Mouse (Mus musculus) limb, embryonic 13.5 days (tissue): ENCODE data around the gene Cmc4. TPM values are rescaled to one million over a fixed set of nuclear protein-coding genes. Genes with fewer than 3 reads are reported as not detected.

Experiments used
- ATAC-seq: fragments of 200-750 bp; cut with Nextera tagmentation; 2 replicates; pipeline ENCODE4 v1.8.0; 2017; ENCODE audit warnings: low read depth, moderate number of reproducible peaks, moderate TSS enrichment; ENCODE audit not compliant: low FRiP score
- H3K27ac ChIP-seq: fragments of 300-500 bp; sonication (generic); 2 replicates; pipeline ENCODE4 v1.5.1; 2015; ENCODE audit warnings: inconsistent platforms, mild to moderate bottlenecking, moderate library complexity
- H3K27me3 ChIP-seq: fragments of 300-500 bp; sonication (generic); 2 replicates; pipeline ENCODE4 v1.6.1; 2015; ENCODE audit warnings: mild to moderate bottlenecking, inconsistent platforms
- H3K36me3 ChIP-seq: fragments of 300-500 bp; sonication (generic); 2 replicates; pipeline ENCODE4 v1.6.1; 2015; ENCODE audit warnings: inconsistent platforms, mild to moderate bottlenecking, moderate library complexity
- H3K4me1 ChIP-seq: fragments of 300-500 bp; sonication (generic); 2 replicates; pipeline ENCODE4 v1.6.1; 2015; ENCODE audit warnings: inconsistent platforms
- H3K4me2 ChIP-seq: fragments of 300-500 bp; sonication (generic); replicated peaks from 2 replicates; pipeline ENCODE4 v1.6.1; 2015; ENCODE audit warnings: inconsistent platforms, mild to moderate bottlenecking, moderate library complexity
- H3K4me3 ChIP-seq: fragments of 300-500 bp; sonication (generic); 2 replicates; pipeline ENCODE4 v1.5.1; 2015; ENCODE audit warnings: moderate library complexity, mild to moderate bottlenecking, inconsistent platforms
- H3K9ac ChIP-seq: fragments of 300-500 bp; sonication (generic); 2 replicates; pipeline ENCODE4 v1.6.1; 2015; ENCODE audit warnings: mild to moderate bottlenecking, inconsistent platforms
- H3K9me3 ChIP-seq: fragments of 300-500 bp; sonication (generic); 2 replicates; pipeline ENCODE4 v1.6.1; 2016; ENCODE audit warnings: inconsistent platforms
- WGBS: fragments of 180-500 bp; shearing (Covaris S2); methylation state at CpG from one replicate; pipeline ENCODE4 v1.1.7; 2015; 5-methylcytosine and 5-hydroxymethylcytosine counted together
- polyA plus RNA-seq: library from polyadenylated mRNA; unstranded; fragments of >200 nt; fragmentation: Nextera tagmentation; extraction: Ambion mirVana; gene quantifications from 2 replicates; pipeline ENCODE4 v1.2.1, GENCODE M21; 2015

Gene Cmc4
- polyA plus RNA-seq, result 25.6 and 26.8 TPM in 2 replicates

- peak; percentile 100 for ATAC-seq
- H3K4me1 ChIP-seq, result no peaks in the 10 kb centered on the region
- H3K27me3 ChIP-seq, result no peaks in the 10 kb centered on the region
- H3K4me3 ChIP-seq, result peak within 1 kb of the TSS; percentile 51
- H3K9me3 ChIP-seq, result no peaks in the 10 kb centered on the region
- peak within 1 kb of the TSS; percentile 68 for H3K9ac ChIP-seq
- peaks cover 4% of the 10 kb centered on the region; the same call in 1 of the 2 replicates for H3K36me3 ChIP-seq
- peak within 1 kb of the TSS; percentile 60 for H3K4me2 ChIP-seq
- H3K27ac ChIP-seq, result peak within 1 kb of the TSS; percentile 86
- 19% methylated on average over 52 of the region's 52 CpGs for WGBS
Observed at GRCm38 (mm10) chrX:75415936-75416785, at the start of gene Cmc4, which contains the start of the genes Mtcp1 and Brcc3. Cmc4 (minus strand) TSS chrX:75416584. Mtcp1 (minus strand) TSS chrX:75416588. Brcc3 (plus strand) TSS chrX:75416628.

DNA sequence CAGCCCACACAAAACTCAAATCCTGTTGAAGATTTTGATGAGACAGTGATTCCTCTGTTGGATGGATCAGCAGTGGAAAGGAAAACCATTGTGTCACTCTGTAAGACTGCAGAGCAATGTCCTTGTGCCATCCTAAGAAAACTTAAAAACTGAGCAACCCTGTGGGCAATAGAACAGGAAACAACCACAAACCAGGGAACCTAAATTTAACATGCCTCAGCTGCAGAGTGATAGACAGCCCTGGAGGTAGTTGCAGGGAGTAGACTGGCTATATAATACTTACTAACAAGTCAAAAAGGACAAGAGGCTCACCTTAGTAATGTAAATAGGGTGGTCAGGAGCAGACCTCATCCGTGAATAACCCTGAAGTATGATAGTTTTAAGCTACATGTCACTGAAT is 38.2 kb upstream of the Cmc4 start:
- peaks cover 45% of the 10 kb centered on the region for H3K36me3 ChIP-seq
- no peak for ATAC-seq
- no peak overlapping the region for H3K4me2 ChIP-seq
- H3K27ac ChIP-seq, result no peak overlapping the region
- H3K9ac ChIP-seq, result no peak overlapping the region
- 79% methylated on average over 1 of the region's 1 CpGs for WGBS
- H3K4me3 ChIP-seq, result no peak overlapping the region
- H3K4me1 ChIP-seq, result no peaks in the 10 kb centered on the region
- H3K27me3 ChIP-seq, result no peaks in the 10 kb centered on the region
- 0 out of 2 replicates have a peak, but pooled peaks cover 7% of the 10 kb centered on the region for H3K9me3 ChIP-seq

- 98% methylated on average over 1 of the region's 1 CpGs for WGBS
- ATAC-seq, result no peak
- Histone ChIP-seq H3K9ac (no peak overlapping the region), H3K4me3 (no peak overlapping the region), H3K4me2 (no peak overlapping the region), H3K36me3 (no peaks in the 10 kb centered on the region), H3K9me3 (no peaks in the 10 kb centered on the region), H3K4me1 (no peaks in the 10 kb centered on the region), H3K27me3 (no peaks in the 10 kb centered on the region), H3K27ac (no peak overlapping the region)
Observed at GRCm38 (mm10) chrX:75409711-75410110, 6.7 kb downstream of the Cmc4 start.

- no peak for ATAC-seq
- H3K27me3 ChIP-seq, result no peaks in the 10 kb centered on the region
- no peak overlapping the region for H3K9ac ChIP-seq
- H3K4me2 ChIP-seq, result no peak overlapping the region
- H3K4me1 ChIP-seq, result no peaks in the 10 kb centered on the region
- no peak overlapping the region for H3K4me3 ChIP-seq
- H3K36me3 ChIP-seq, result peaks cover 2% of the 10 kb centered on the region; the same call in 1 of the 2 replicates
- H3K9me3 ChIP-seq, result no peaks in the 10 kb centered on the region
- H3K27ac ChIP-seq, result no peak overlapping the region
Observed at GRCm38 (mm10) chrX:75403350-75403749, 13.0 kb downstream of the Cmc4 start.

DNA sequence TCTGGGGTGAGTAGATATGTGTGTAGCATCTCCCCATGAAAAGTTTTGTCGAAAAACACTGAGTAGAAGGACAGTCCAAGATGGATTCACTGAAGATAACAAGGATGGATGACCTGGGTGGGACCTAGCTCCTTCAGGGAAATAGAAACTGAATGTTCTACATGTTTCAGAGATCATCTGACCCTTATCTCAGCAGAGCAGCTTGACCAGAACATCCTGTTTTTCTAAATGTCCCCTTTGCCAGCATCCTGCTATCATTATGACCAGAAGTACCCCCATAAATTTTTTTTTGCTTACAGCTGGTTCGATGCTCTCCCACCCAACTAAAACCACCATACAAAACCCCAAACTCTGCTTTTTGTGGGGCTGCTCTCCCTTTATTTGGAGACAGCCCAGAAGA is 13.7 kb downstream of the Cmc4 start:
- H3K4me1 ChIP-seq, result no peaks in the 10 kb centered on the region
- 76% methylated on average over 2 of the region's 2 CpGs for WGBS
- H3K4me3 ChIP-seq, result no peak overlapping the region
- H3K4me2 ChIP-seq, result no peak overlapping the region
- no peaks in the 10 kb centered on the region for H3K27me3 ChIP-seq
- no peak overlapping the region for H3K27ac ChIP-seq
- no peak for ATAC-seq
- H3K9ac ChIP-seq, result no peak overlapping the region
- peaks cover 2% of the 10 kb centered on the region; the same call in 1 of the 2 replicates for H3K36me3 ChIP-seq
- no peaks in the 10 kb centered on the region for H3K9me3 ChIP-seq

- no peaks in the 10 kb centered on the region for H3K9me3 ChIP-seq
- ATAC-seq, result no peak
Observed at GRCm38 (mm10) chrX:75399471-75399870, 16.9 kb downstream of the Cmc4 start.

GRCm38 (mm10) chrX:75382195-75382771 is 34.1 kb downstream of the Cmc4 start, which contains the start of the genes Fundc2 and F8:
Fundc2 (plus strand) TSS chrX:75382399.
F8 (minus strand) TSS chrX:75382615.
- Histone ChIP-seq H3K4me1 (no peaks in the 10 kb centered on the region), H3K27ac (peak within 1 kb of the TSS; percentile 44; the same call in 1 of the 2 replicates)
- 13% methylated on average over 18 of the region's 25 CpGs for WGBS

More at GRCm38 (mm10) chrX:75399471-75399870, 16.9 kb downstream of the Cmc4 start:
- 92% methylated on average over 1 of the region's 1 CpGs for WGBS
- no peaks in the 10 kb centered on the region for H3K27me3 ChIP-seq
- peaks cover 6% of the 10 kb centered on the region for H3K36me3 ChIP-seq
- H3K9ac ChIP-seq, result no peak overlapping the region
- H3K4me2 ChIP-seq, result no peak overlapping the region
- no peak overlapping the region for H3K4me3 ChIP-seq
- no peak overlapping the region for H3K27ac ChIP-seq
- no peaks in the 10 kb centered on the region for H3K4me1 ChIP-seq

GRCm38 (mm10) chrX:75381699-75382098 is 34.7 kb downstream of the Cmc4 start:
- Histone ChIP-seq H3K27ac (no peak overlapping the region), H3K4me1 (no peaks in the 10 kb centered on the region), H3K27me3 (no peaks in the 10 kb centered on the region), H3K9ac (peak overlapping the region; percentile 59; the same call in 1 of the 2 replicates), H3K36me3 (no peaks in the 10 kb centered on the region), H3K9me3 (no peaks in the 10 kb centered on the region), H3K4me3 (peak overlapping the region; percentile 52), H3K4me2 (peak overlapping the region; percentile 55)
- WGBS, result 74% methylated on average over 5 of the region's 5 CpGs
- peak; percentile 11; the same call in 1 of the 2 replicates for ATAC-seq

More at GRCm38 (mm10) chrX:75382195-75382771, 34.1 kb downstream of the Cmc4 start, which contains the start of the genes Fundc2 and F8:
- Histone ChIP-seq H3K9ac (peak within 1 kb of the TSS; percentile 74), H3K4me3 (peak within 1 kb of the TSS; percentile 52), H3K27me3 (no peaks in the 10 kb centered on the region), H3K4me2 (peak within 1 kb of the TSS; percentile 55), H3K9me3 (no peaks in the 10 kb centered on the region), H3K36me3 (no peaks in the 10 kb centered on the region)
- ATAC-seq, result peak; percentile 92

- no peak overlapping the region for H3K9ac ChIP-seq
- no peaks in the 10 kb centered on the region for H3K27me3 ChIP-seq
- H3K4me2 ChIP-seq, result no peak overlapping the region
- H3K4me1 ChIP-seq, result no peaks in the 10 kb centered on the region
- WGBS, result 85% methylated on average over 1 of the region's 1 CpGs
- no peaks in the 10 kb centered on the region for H3K36me3 ChIP-seq
- H3K4me3 ChIP-seq, result no peak overlapping the region
- no peaks in the 10 kb centered on the region for H3K9me3 ChIP-seq
- no peak for ATAC-seq
- no peak overlapping the region for H3K27ac ChIP-seq
Observed at GRCm38 (mm10) chrX:75381176-75381575, 35.2 kb downstream of the Cmc4 start.

- Histone ChIP-seq H3K9me3 (no peaks in the 10 kb centered on the region), H3K27me3 (no peaks in the 10 kb centered on the region), H3K27ac (no peak overlapping the region), H3K4me2 (no peak overlapping the region), H3K4me3 (no peak overlapping the region), H3K36me3 (no peaks in the 10 kb centered on the region), H3K4me1 (no peaks in the 10 kb centered on the region), H3K9ac (no peak overlapping the region)
- no peak for ATAC-seq
Observed at GRCm38 (mm10) chrX:75376815-75377214, 39.6 kb downstream of the Cmc4 start.

DNA sequence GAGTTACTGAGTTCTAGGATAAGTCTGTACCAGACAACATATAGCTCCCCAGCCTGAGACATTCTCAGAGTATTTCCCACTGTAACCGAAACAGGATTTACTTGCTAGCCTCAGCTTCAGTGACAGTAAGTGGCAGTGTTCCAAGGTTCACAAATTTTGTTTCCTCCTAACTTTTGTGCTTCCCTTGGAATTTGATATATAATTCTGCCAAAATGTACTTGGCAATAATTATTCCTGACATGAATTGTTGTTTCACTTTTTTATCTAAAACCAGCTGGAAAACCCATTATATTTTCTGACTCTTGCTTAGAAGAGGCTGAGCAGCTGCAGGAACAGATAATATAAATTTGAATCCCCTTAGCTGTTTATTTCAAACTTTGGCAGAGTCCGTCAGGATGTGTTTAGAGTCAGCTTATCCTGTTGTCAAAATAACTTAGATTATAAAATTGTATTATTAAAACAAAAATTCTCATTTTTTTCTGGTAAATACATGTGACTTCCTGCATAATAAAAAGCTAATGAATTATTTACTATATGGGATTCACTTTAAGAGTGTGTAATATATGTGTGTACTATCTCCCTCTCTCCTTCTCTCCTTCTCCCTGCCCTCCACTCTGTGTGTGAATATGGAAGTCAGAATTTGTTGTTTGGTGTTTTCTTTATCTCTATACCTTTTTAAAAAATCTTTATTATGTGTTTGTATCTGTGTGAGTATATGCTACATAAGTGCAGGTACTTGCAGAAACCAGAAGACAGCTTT is 43.5 kb downstream of the Cmc4 start:
- Histone ChIP-seq H3K4me3 (no peak overlapping the region), H3K36me3 (no peaks in the 10 kb centered on the region), H3K27me3 (no peaks in the 10 kb centered on the region), H3K27ac (no peak overlapping the region), H3K4me1 (no peaks in the 10 kb centered on the region), H3K4me2 (no peak overlapping the region), H3K9me3 (no peaks in the 10 kb centered on the region), H3K9ac (no peak overlapping the region)
- no peak for ATAC-seq
- WGBS, result 76% methylated on average over 2 of the region's 2 CpGs

- H3K27me3 ChIP-seq, result no peaks in the 10 kb centered on the region
- no peaks in the 10 kb centered on the region for H3K9me3 ChIP-seq
- H3K36me3 ChIP-seq, result no peaks in the 10 kb centered on the region
Observed at GRCm38 (mm10) chrX:75370197-75370596, 46.2 kb downstream of the Cmc4 start.

More at GRCm38 (mm10) chrX:75370197-75370596, 46.2 kb downstream of the Cmc4 start:
- H3K9ac ChIP-seq, result no peak overlapping the region
- no peak for ATAC-seq
- H3K27ac ChIP-seq, result no peak overlapping the region
- H3K4me1 ChIP-seq, result no peaks in the 10 kb centered on the region
- no peak overlapping the region for H3K4me2 ChIP-seq
- H3K4me3 ChIP-seq, result no peak overlapping the region
